Mouse (Mus musculus) heart, adult 2 months (tissue): ENCODE data around the gene Shd.

Source experiments
- CTCF ChIP-seq: fragments of 200-600 bp; IDR thresholded peaks from 2 replicates; pipeline ENCODE4 v1.8.1; 2022; ENCODE audit warnings: antibody characterized with exemption, mild to moderate bottlenecking, moderate library complexity
- POLR2A ChIP-seq: fragments of 200-500 bp; IDR thresholded peaks from 2 replicates; pipeline ENCODE4 v1.6.1; 2011; ENCODE audit warnings: mild to moderate bottlenecking, low read depth, low read length, control low read depth; ENCODE audit not compliant: insufficient read depth

- no peak for TF ChIP-seq CTCF
- TF ChIP-seq POLR2A: no peak
Measured at GRCm38 (mm10) chr17:55954229-55954628, 16.0 kb upstream of the Shd start.
